Mouse (Mus musculus): ENCODE data around the gene Tssk6. TPM values are rescaled to one million over a fixed set of nuclear protein-coding genes. Genes with fewer than 3 reads are reported as not detected.

The Tssk6 gene
- total and polyA plus RNA-seq, 3 experiments, result 0.16 to 0.49 (median 0.23) TPM

DNA sequence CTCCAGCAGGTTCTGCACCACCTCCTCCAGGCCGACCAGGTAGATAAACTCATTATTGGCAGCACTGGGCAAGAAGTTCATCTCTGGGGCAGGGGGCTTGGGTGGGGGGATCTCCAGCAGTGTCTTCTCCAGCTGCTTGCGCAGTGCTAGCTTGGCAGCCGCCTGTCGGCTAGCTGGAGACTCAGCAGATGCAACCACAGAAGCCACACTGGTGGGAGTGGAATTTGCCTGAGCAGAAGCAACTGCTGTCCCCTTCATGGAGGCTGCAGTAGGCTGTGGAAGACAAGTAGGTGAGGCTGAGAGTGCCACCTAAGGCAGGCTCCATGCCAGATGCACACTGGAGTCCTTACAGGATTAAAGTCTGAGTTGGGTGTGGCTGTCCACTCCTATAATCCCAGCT lies 12.5 kb downstream of the Tssk6 start:
- no peak overlapping the region for H3K4me3 ChIP-seq
- WGBS, result 84% methylated on average over 4 of the region's 4 CpGs
- H3K9ac ChIP-seq (ENCODE audit: low read depth, low read length), result no peak overlapping the region
- TF ChIP-seq CTCF (IDR thresholded peaks at IDR 0.05), result no peak
- no peak for TF ChIP-seq EP300 (IDR thresholded peaks at IDR 0.05; ENCODE audit: insufficient read depth, low read depth, low read length)
- no peak for TF ChIP-seq POLR2A (IDR thresholded peaks at IDR 0.05; ENCODE audit: insufficient read depth, low read depth, low read length)
- intact Hi-C loops (cut with DNase I), result loop anchor here (2.0 kb wide), 1 partner anchor 40 kb away; no protein-coding TSS in a partner anchor
- H3K27ac ChIP-seq, result no peak overlapping the region
- no peaks in the 10 kb centered on the region for H3K36me3 ChIP-seq (ENCODE audit: control insufficient read depth, insufficient read depth, low read length)
- peaks cover 6% of the 10 kb centered on the region for H3K4me1 ChIP-seq (ENCODE audit: control insufficient read depth, insufficient read depth, low read length)
- DNase-seq, result no peak
- H3K27me3 ChIP-seq (ENCODE audit: control insufficient read depth, insufficient read depth, low read length), result no peaks in the 10 kb centered on the region
- peaks cover 2% of the 10 kb centered on the region; the same call in 1 of the 2 replicates for H3K79me2 ChIP-seq (replicated peaks; ENCODE audit: control insufficient read depth, insufficient read depth, low read length)

- Histone ChIP-seq H3K9ac (ENCODE audit: low read depth, low read length) (no peak overlapping the region), H3K27me3 (ENCODE audit: control insufficient read depth, insufficient read depth, low read length) (no peaks in the 10 kb centered on the region), H3K27ac (peak overlapping the region; percentile 59), H3K4me3 (no peak overlapping the region), H3K4me1 (ENCODE audit: control insufficient read depth, insufficient read depth, low read length) (peaks cover 10% of the 10 kb centered on the region), H3K79me2 (replicated peaks; ENCODE audit: control insufficient read depth, insufficient read depth, low read length) (peaks cover 2% of the 10 kb centered on the region; the same call in 1 of the 2 replicates), H3K36me3 (ENCODE audit: control insufficient read depth, insufficient read depth, low read length) (no peaks in the 10 kb centered on the region)
- TF ChIP-seq EP300 (IDR thresholded peaks at IDR 0.05; ENCODE audit: insufficient read depth, low read depth, low read length) (peak; percentile 47; the same call in 1 of the 2 replicates), CTCF (IDR thresholded peaks at IDR 0.05) (peak; percentile 70), POLR2A (IDR thresholded peaks at IDR 0.05; ENCODE audit: insufficient read depth, low read depth, low read length) (no peak)
- 44% methylated on average over 5 of the region's 5 CpGs for WGBS
- intact Hi-C loops (cut with DNase I), result loop anchor here (2.0 to 5.0 kb wide), 2 partner anchors 41 to 207 kb away; partner anchors contain the start of gene Ncan
- DNase-seq, result peak in 1 of 2 experiments; percentile 53
Measured at GRCm38 (mm10) chr8:69915748-69916147, 13.8 kb downstream of the Tssk6 start.

DNA sequence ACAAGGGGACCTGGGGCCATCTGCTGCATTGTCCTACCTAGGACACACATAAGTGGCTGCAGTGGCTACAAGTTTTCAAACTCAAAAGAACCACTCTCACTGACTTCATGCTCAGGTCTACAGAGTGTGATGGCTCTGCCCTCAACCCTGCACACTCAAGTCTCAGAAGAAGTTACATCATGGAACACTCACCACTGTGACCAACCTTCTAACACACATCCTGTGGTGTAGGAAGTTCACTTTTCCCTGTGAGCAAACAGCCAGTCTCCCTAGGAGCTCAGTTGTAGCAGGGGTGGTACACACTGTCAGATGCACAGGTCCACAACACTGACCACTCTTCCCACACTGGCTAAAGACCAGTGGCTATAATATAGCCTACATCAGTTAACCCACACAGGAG lies 16.5 kb downstream of the Tssk6 start:
- Histone ChIP-seq H3K36me3 (ENCODE audit: control insufficient read depth, insufficient read depth, low read length) (no peaks in the 10 kb centered on the region), H3K9ac (ENCODE audit: low read depth, low read length) (no peak overlapping the region), H3K4me3 (no peak overlapping the region), H3K79me2 (replicated peaks; ENCODE audit: control insufficient read depth, insufficient read depth, low read length) (peaks cover 2% of the 10 kb centered on the region; the same call in 1 of the 2 replicates), H3K27ac (no peak overlapping the region), H3K27me3 (ENCODE audit: control insufficient read depth, insufficient read depth, low read length) (no peaks in the 10 kb centered on the region), H3K4me1 (ENCODE audit: control insufficient read depth, insufficient read depth, low read length) (peaks cover 15% of the 10 kb centered on the region)
- intact Hi-C loops (cut with DNase I), result loop anchor here (2.0 to 5.0 kb wide), 2 partner anchors 204 to 248 kb away; partner anchors contain the start of gene Ncan
- no peak for DNase-seq
- no peak for TF ChIP-seq CTCF (IDR thresholded peaks at IDR 0.05)
- no peak for TF ChIP-seq EP300 (IDR thresholded peaks at IDR 0.05; ENCODE audit: insufficient read depth, low read depth, low read length)
- TF ChIP-seq POLR2A (IDR thresholded peaks at IDR 0.05; ENCODE audit: insufficient read depth, low read depth, low read length), result no peak

GRCm38 (mm10) chr8:69919010-69919409 lies 17.0 kb downstream of the Tssk6 start:
- Histone ChIP-seq H3K4me1 (ENCODE audit: control insufficient read depth, insufficient read depth, low read length) (peaks cover 17% of the 10 kb centered on the region), H3K27me3 (ENCODE audit: control insufficient read depth, insufficient read depth, low read length) (no peaks in the 10 kb centered on the region), H3K27ac (0 out of 2 replicates have a peak overlapping the region, but pooled peaks have one; percentile 15), H3K36me3 (ENCODE audit: control insufficient read depth, insufficient read depth, low read length) (no peaks in the 10 kb centered on the region), H3K9ac (ENCODE audit: low read depth, low read length) (no peak overlapping the region), H3K4me3 (no peak overlapping the region), H3K79me2 (replicated peaks; ENCODE audit: control insufficient read depth, insufficient read depth, low read length) (peaks cover 4% of the 10 kb centered on the region; the same call in 1 of the 2 replicates)
- intact Hi-C loops (cut with DNase I), result loop anchor here (1.0 to 5.0 kb wide), 3 partner anchors 82 to 248 kb away; partner anchors contain the start of gene Ncan
- DNase-seq, result peak; percentile 65 to 71
- TF ChIP-seq CTCF (IDR thresholded peaks at IDR 0.05), result no peak; the same call in none of the 2 replicates
- TF ChIP-seq EP300 (IDR thresholded peaks at IDR 0.05; ENCODE audit: insufficient read depth, low read depth, low read length), result peak; percentile 81
- 29% methylated on average over 1 of the region's 1 CpGs for WGBS

- Histone ChIP-seq H3K27ac (peak overlapping the region; percentile 63), H3K27me3 (ENCODE audit: control insufficient read depth, insufficient read depth, low read length) (no peaks in the 10 kb centered on the region), H3K36me3 (ENCODE audit: control insufficient read depth, insufficient read depth, low read length) (no peaks in the 10 kb centered on the region), H3K4me1 (ENCODE audit: control insufficient read depth, insufficient read depth, low read length) (peaks cover 17% of the 10 kb centered on the region), H3K9ac (ENCODE audit: low read depth, low read length) (no peak overlapping the region), H3K79me2 (replicated peaks; ENCODE audit: control insufficient read depth, insufficient read depth, low read length) (peaks cover 4% of the 10 kb centered on the region; the same call in 1 of the 2 replicates), H3K4me3 (no peak overlapping the region)
- peak in 1 of 2 experiments; percentile 70 for DNase-seq
- TF ChIP-seq EP300 (IDR thresholded peaks at IDR 0.05; ENCODE audit: insufficient read depth, low read depth, low read length) (0 out of 2 replicates have a peak, but pooled peaks have one; percentile 10), CTCF (IDR thresholded peaks at IDR 0.05) (no peak), POLR2A (IDR thresholded peaks at IDR 0.05; ENCODE audit: insufficient read depth, low read depth, low read length) (0 out of 2 replicates have a peak, but pooled peaks have one; percentile 19)
- 37% methylated on average over 11 of the region's 11 CpGs for WGBS
- intact Hi-C loops (cut with DNase I), result loop anchor here (1.0 to 5.0 kb wide), 5 partner anchors 37 to 247 kb away; partner anchors contain the start of gene Ncan
Measured at GRCm38 (mm10) chr8:69919876-69920662, 18.1 kb downstream of the Tssk6 start.

Measured in heart, adult 2 months (tissue).